Mouse (Mus musculus) heart, adult 2 months (tissue): ENCODE data around the gene Neurod1. TPM values are rescaled to one million over a fixed set of nuclear protein-coding genes. Genes with fewer than 3 reads are reported as not detected.

Experiments used
- DNase-seq, 2 experiments: peaks; one replicate each; pipeline ENCODE4 v3.0.0; 2021
- H3K27ac ChIP-seq: fragments of 200-600 bp; 2 replicates; pipeline ENCODE4 v1.8.1; 2022
- H3K27me3 ChIP-seq: fragments of 200-500 bp; 2 replicates; pipeline ENCODE4 v1.6.1; 2012; ENCODE audit warnings: mild to moderate bottlenecking, low read length, inconsistent platforms, mixed read lengths; ENCODE audit not compliant: control insufficient read depth, insufficient read depth
- H3K36me3 ChIP-seq: fragments of 200-500 bp; 2 replicates; pipeline ENCODE4 v1.6.1; 2012; ENCODE audit warnings: low read length, inconsistent platforms; ENCODE audit not compliant: control insufficient read depth, insufficient read depth
- H3K4me1 ChIP-seq: fragments of 200-500 bp; 2 replicates; pipeline ENCODE4 v1.6.1; 2011; ENCODE audit warnings: low read length; ENCODE audit not compliant: control insufficient read depth, insufficient read depth
- H3K4me3 ChIP-seq: fragments of 200-600 bp; 2 replicates; pipeline ENCODE4 v1.8.1; 2022
- H3K79me2 ChIP-seq: fragments of 200-500 bp; replicated peaks from 2 replicates; pipeline ENCODE4 v1.6.1; 2012; ENCODE audit warnings: mild to moderate bottlenecking, inconsistent platforms, low read length, moderate library complexity, mixed read lengths; ENCODE audit not compliant: control insufficient read depth, insufficient read depth
- H3K9ac ChIP-seq: fragments of 200-500 bp; 2 replicates; pipeline ENCODE4 v1.6.1; 2012; ENCODE audit warnings: low read depth, mild to moderate bottlenecking, control low read depth, inconsistent platforms, low read length, mixed read lengths
- CTCF ChIP-seq: fragments of 200-600 bp; IDR thresholded peaks from 2 replicates; pipeline ENCODE4 v1.8.1; 2022; ENCODE audit warnings: antibody characterized with exemption, mild to moderate bottlenecking, moderate library complexity
- EP300 ChIP-seq: fragments of 200-500 bp; IDR thresholded peaks from 2 replicates; pipeline ENCODE4 v1.6.1; 2011; ENCODE audit warnings: low read depth, low read length, control low read depth; ENCODE audit not compliant: insufficient read depth
- POLR2A ChIP-seq: fragments of 200-500 bp; IDR thresholded peaks from 2 replicates; pipeline ENCODE4 v1.6.1; 2011; ENCODE audit warnings: mild to moderate bottlenecking, low read depth, low read length, control low read depth; ENCODE audit not compliant: insufficient read depth
- WGBS: fragments of 180-500 bp; shearing (Covaris S2); methylation state at CpG from one replicate; pipeline ENCODE4 v1.1.7; 2018; 5-methylcytosine and 5-hydroxymethylcytosine counted together
- intact Hi-C: fragments of 180-260 bp; cut with DNase I; formaldehyde crosslinking; loops from one replicate; pipeline ENCODE4 v1.15.1; 2025
- polyA plus RNA-seq: library from polyadenylated mRNA; depleted of rRNA; stranded (reverse); fragments of >200 nt; gene quantifications from 2 replicates; pipeline ENCODE4 v1.2.3, GENCODE M21; 2012
- total RNA-seq, 2 experiments: library from RNA; stranded (reverse); gene quantifications; 2 replicates each; pipeline ENCODE4 v1.2.3; 2021

Gene Neurod1
- total and polyA plus RNA-seq, 3 experiments = not detected

GRCm38 (mm10) chr2:79454786-79455446, 1.6 kb downstream of the Neurod1 start:
- no peak overlapping the region for H3K4me3 ChIP-seq
- 18% methylated on average over 15 of the region's 15 CpGs for WGBS
- no peaks in the 10 kb centered on the region for H3K4me1 ChIP-seq
- intact Hi-C loops = no loop called here
- H3K27ac ChIP-seq = no peak overlapping the region
- H3K79me2 ChIP-seq = no peaks in the 10 kb centered on the region
- peaks cover 11% of the 10 kb centered on the region for H3K27me3 ChIP-seq
- no peaks in the 10 kb centered on the region for H3K36me3 ChIP-seq
- no peak for TF ChIP-seq EP300
- TF ChIP-seq POLR2A = no peak
- TF ChIP-seq CTCF = no peak
- H3K9ac ChIP-seq = no peak overlapping the region
- DNase-seq = no peak

GRCm38 (mm10) chr2:79453901-79454781, 2.4 kb downstream of the Neurod1 start:
- TF ChIP-seq POLR2A = no peak
- TF ChIP-seq EP300 = no peak
- TF ChIP-seq CTCF = no peak
- Histone ChIP-seq H3K79me2 (no peaks in the 10 kb centered on the region), H3K27ac (no peak overlapping the region), H3K4me1 (no peaks in the 10 kb centered on the region), H3K4me3 (peak overlapping the region; percentile 34), H3K36me3 (no peaks in the 10 kb centered on the region), H3K27me3 (peaks cover 10% of the 10 kb centered on the region), H3K9ac (no peak overlapping the region)
- 3% methylated on average over 55 of the region's 55 CpGs for WGBS
- DNase-seq = peak; percentile 45 to 69
- intact Hi-C loops = no loop called here

GRCm38 (mm10) chr2:79451438-79451837, 5.1 kb downstream of the Neurod1 start:
- H3K36me3 ChIP-seq = no peaks in the 10 kb centered on the region
- 46% methylated on average over 5 of the region's 5 CpGs for WGBS
- no peak overlapping the region for H3K27ac ChIP-seq
- no peak for DNase-seq
- peaks cover 2% of the 10 kb centered on the region; the same call in 1 of the 2 replicates for H3K27me3 ChIP-seq
- no peak overlapping the region for H3K4me3 ChIP-seq
- no peak overlapping the region for H3K9ac ChIP-seq
- no peaks in the 10 kb centered on the region for H3K4me1 ChIP-seq
- intact Hi-C loops = no loop called here
- no peaks in the 10 kb centered on the region for H3K79me2 ChIP-seq
- TF ChIP-seq POLR2A (no peak), CTCF (no peak), EP300 (no peak)

- H3K79me2 ChIP-seq = no peaks in the 10 kb centered on the region
- intact Hi-C loops = no loop called here
- DNase-seq = no peak
- no peak for TF ChIP-seq CTCF
- no peak for TF ChIP-seq EP300
- no peak for TF ChIP-seq POLR2A
- H3K4me3 ChIP-seq = no peak overlapping the region
- H3K27me3 ChIP-seq = 0 out of 2 replicates have a peak, but pooled peaks cover 1% of the 10 kb centered on the region
- H3K4me1 ChIP-seq = no peaks in the 10 kb centered on the region
- WGBS = 64% methylated on average over 4 of the region's 4 CpGs
- H3K27ac ChIP-seq = no peak overlapping the region
- H3K36me3 ChIP-seq = no peaks in the 10 kb centered on the region
- no peak overlapping the region for H3K9ac ChIP-seq
These were observed 5.7 kb downstream of the Neurod1 start for GRCm38 (mm10) chr2:79450684-79451394.

DNA sequence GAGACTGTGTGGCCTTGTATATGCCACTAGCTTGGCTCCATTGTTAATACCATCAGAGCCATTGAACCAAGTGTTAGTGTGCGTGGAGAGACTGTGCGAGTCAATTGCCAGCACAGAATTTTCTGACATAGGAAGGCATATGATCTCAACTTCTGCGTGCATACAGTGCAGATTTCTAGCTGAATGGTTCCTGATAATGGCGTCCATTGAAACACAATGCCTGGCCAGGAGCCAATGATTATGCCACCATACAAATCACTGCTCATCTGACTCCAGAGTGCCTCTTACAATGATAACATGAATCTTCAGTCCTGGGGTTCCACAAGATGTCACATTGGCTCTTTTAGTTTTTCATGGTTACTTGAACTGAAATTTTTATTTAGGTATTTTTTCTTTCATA, 7.2 kb downstream of the Neurod1 start:
- intact Hi-C loops = no loop called here
- H3K4me1 ChIP-seq = no peaks in the 10 kb centered on the region
- H3K79me2 ChIP-seq = no peaks in the 10 kb centered on the region
- no peak for DNase-seq
- no peak overlapping the region for H3K9ac ChIP-seq
- no peak overlapping the region for H3K27ac ChIP-seq
- 58% methylated on average over 4 of the region's 4 CpGs for WGBS
- no peak for TF ChIP-seq CTCF
- no peak for TF ChIP-seq POLR2A
- TF ChIP-seq EP300 = no peak
- no peaks in the 10 kb centered on the region for H3K27me3 ChIP-seq
- H3K36me3 ChIP-seq = no peaks in the 10 kb centered on the region
- H3K4me3 ChIP-seq = no peak overlapping the region
